Mouse (Mus musculus) ES-Bruce4 (cell line): ENCODE measurements around the gene Hoxb3. TPM values are rescaled to one million over a fixed set of nuclear protein-coding genes. Genes with fewer than 3 reads are reported as not detected.

Experiments used
- H3K27ac ChIP-seq: 2 replicates; pipeline ENCODE4 v1.5.1; 2012; ENCODE audit warnings: low read length, inconsistent platforms; ENCODE audit not compliant: insufficient read depth
- H3K27me3 ChIP-seq: 2 replicates; pipeline ENCODE4 v1.6.1; 2012; ENCODE audit warnings: mild to moderate bottlenecking, low read length, inconsistent platforms; ENCODE audit not compliant: control insufficient read depth, poor library complexity, insufficient read depth, severe bottlenecking
- H3K36me3 ChIP-seq: 2 replicates; pipeline ENCODE4 v1.6.1; 2012; ENCODE audit warnings: inconsistent platforms, mild to moderate bottlenecking, low read length, moderate library complexity; ENCODE audit not compliant: control insufficient read depth, poor library complexity, insufficient read depth, severe bottlenecking
- H3K4me1 ChIP-seq: one replicate; pipeline ENCODE4 v1.8.1; 2011; ENCODE audit warnings: low read length; ENCODE audit not compliant: control insufficient read depth, insufficient read depth
- H3K4me3 ChIP-seq: 2 replicates; pipeline ENCODE4 v1.5.1; 2011; ENCODE audit warnings: low read depth, mild to moderate bottlenecking, low read length
- H3K9ac ChIP-seq: 2 replicates; pipeline ENCODE4 v1.6.1; 2012; ENCODE audit warnings: low read depth, mild to moderate bottlenecking, inconsistent platforms; ENCODE audit not compliant: poor library complexity, severe bottlenecking
- H3K9me3 ChIP-seq: replicated peaks from 2 replicates; pipeline ENCODE4 v1.6.1; 2012; ENCODE audit warnings: mild to moderate bottlenecking, low read length, inconsistent platforms; ENCODE audit not compliant: control insufficient read depth, poor library complexity, insufficient read depth, severe bottlenecking
- CTCF ChIP-seq: IDR thresholded peaks from one replicate; pipeline ENCODE4 v1.8.1; 2011; ENCODE audit warnings: low read depth, low read length
- EP300 ChIP-seq: IDR thresholded peaks from 2 replicates; pipeline ENCODE4 v1.6.1; 2011; ENCODE audit warnings: low read depth, low read length; ENCODE audit not compliant: insufficient read depth
- POLR2A ChIP-seq: IDR thresholded peaks from one replicate; pipeline ENCODE4 v1.8.1; 2011; ENCODE audit warnings: low read length; ENCODE audit not compliant: insufficient read depth
- polyA plus RNA-seq: library from polyadenylated mRNA; stranded (reverse); fragments of >200 nt; gene quantifications from 2 replicates; pipeline ENCODE4 v1.2.4, GENCODE M21; 2011; ENCODE audit warnings: low read depth; ENCODE audit not compliant: missing spikeins, insufficient read depth, insufficient read length

The Hoxb3 gene
- polyA plus RNA-seq, 1 experiment, result not detected

- TF ChIP-seq EP300, result no peak
- TF ChIP-seq POLR2A, result no peak
- TF ChIP-seq CTCF, result no peak
- Histone ChIP-seq H3K27ac (no peak overlapping the region), H3K36me3 (no peaks in the 10 kb centered on the region), H3K4me1 (peaks cover 2% of the 10 kb centered on the region), H3K27me3 (peaks cover 61% of the 10 kb centered on the region), H3K9me3 (no peaks in the 10 kb centered on the region), H3K4me3 (0 out of 2 replicates have a peak overlapping the region, but pooled peaks have one; percentile 24), H3K9ac (no peak overlapping the region)
Measured at GRCm38 (mm10) chr11:96333241-96334001, 10.3 kb downstream of the Hoxb3 start.

- H3K9ac ChIP-seq, result no peak overlapping the region
- H3K27ac ChIP-seq, result no peak overlapping the region
- no peak overlapping the region for H3K4me3 ChIP-seq
- H3K9me3 ChIP-seq, result no peaks in the 10 kb centered on the region
- TF ChIP-seq CTCF, result no peak
- TF ChIP-seq POLR2A, result no peak
- no peak for TF ChIP-seq EP300
- peaks cover 2% of the 10 kb centered on the region for H3K4me1 ChIP-seq
- H3K27me3 ChIP-seq, result peaks cover 62% of the 10 kb centered on the region
- H3K36me3 ChIP-seq, result no peaks in the 10 kb centered on the region
Measured at GRCm38 (mm10) chr11:96334002-96334364, 10.9 kb downstream of the Hoxb3 start.

- Histone ChIP-seq H3K27me3 (peaks cover 67% of the 10 kb centered on the region), H3K4me1 (peaks cover 2% of the 10 kb centered on the region), H3K27ac (no peak overlapping the region), H3K4me3 (no peak overlapping the region), H3K9ac (no peak overlapping the region), H3K9me3 (no peaks in the 10 kb centered on the region), H3K36me3 (no peaks in the 10 kb centered on the region)
- no peak for TF ChIP-seq POLR2A
- TF ChIP-seq EP300, result no peak
- no peak for TF ChIP-seq CTCF
Measured at GRCm38 (mm10) chr11:96334998-96335397, 11.9 kb downstream of the Hoxb3 start.

- Histone ChIP-seq H3K9me3 (no peaks in the 10 kb centered on the region), H3K27ac (no peak overlapping the region), H3K9ac (no peak overlapping the region), H3K36me3 (no peaks in the 10 kb centered on the region), H3K4me3 (no peak overlapping the region), H3K4me1 (peaks cover 2% of the 10 kb centered on the region), H3K27me3 (peaks cover 72% of the 10 kb centered on the region)
- TF ChIP-seq POLR2A (no peak), EP300 (no peak), CTCF (no peak)
Measured at GRCm38 (mm10) chr11:96336597-96336996, 13.5 kb downstream of the Hoxb3 start.

- H3K4me3 ChIP-seq, result no peak overlapping the region
- H3K36me3 ChIP-seq, result no peaks in the 10 kb centered on the region
- TF ChIP-seq CTCF (no peak), POLR2A (no peak)
- no peak overlapping the region for H3K9ac ChIP-seq
- H3K27me3 ChIP-seq, result peaks cover 71% of the 10 kb centered on the region
- H3K9me3 ChIP-seq, result no peaks in the 10 kb centered on the region
- H3K4me1 ChIP-seq, result no peaks in the 10 kb centered on the region
- H3K27ac ChIP-seq, result no peak overlapping the region
Measured at GRCm38 (mm10) chr11:96337026-96337425, 13.9 kb downstream of the Hoxb3 start.
